Mouse (Mus musculus) small intestine, adult 2 months (tissue): ENCODE measurements around the gene Tmem167b. TPM values are rescaled to one million over a fixed set of nuclear protein-coding genes. Genes with fewer than 3 reads are reported as not detected.

Experiments used
- H3K27ac ChIP-seq: fragments of 200-500 bp; 2 replicates; pipeline ENCODE4 v1.5.1; 2012; ENCODE audit warnings: low read depth, low read length, control low read depth, inconsistent platforms; ENCODE audit not compliant: insufficient read depth
- H3K27me3 ChIP-seq: fragments of 200-500 bp; 2 replicates; pipeline ENCODE4 v1.6.1; 2012; ENCODE audit warnings: mild to moderate bottlenecking, moderate library complexity, low read length, inconsistent platforms; ENCODE audit not compliant: control insufficient read depth, insufficient read depth
- H3K36me3 ChIP-seq: fragments of 200-500 bp; 2 replicates; pipeline ENCODE4 v1.6.1; 2012; ENCODE audit warnings: mild to moderate bottlenecking, low read length, control low read depth, inconsistent platforms; ENCODE audit not compliant: control insufficient read depth, insufficient read depth
- H3K4me1 ChIP-seq: fragments of 200-500 bp; 2 replicates; pipeline ENCODE4 v1.6.1; 2012; ENCODE audit warnings: low read length, inconsistent platforms, mixed read lengths; ENCODE audit not compliant: control insufficient read depth, insufficient read depth, insufficient read length
- H3K4me3 ChIP-seq: fragments of 200-500 bp; 2 replicates; pipeline ENCODE4 v1.5.1; 2012; ENCODE audit warnings: low read depth, mild to moderate bottlenecking, control low read depth, inconsistent platforms, low read length, moderate library complexity
- CTCF ChIP-seq: fragments of 200-500 bp; IDR thresholded peaks from 2 replicates; pipeline ENCODE4 v1.5.1; 2012; ENCODE audit warnings: low read depth, mild to moderate bottlenecking, control low read depth, inconsistent platforms, low read length, moderate library complexity, mixed read lengths; ENCODE audit not compliant: insufficient replicate concordance, insufficient read length; ENCODE audit errors: extremely low read depth
- POLR2A ChIP-seq: fragments of 200-500 bp; IDR thresholded peaks from 2 replicates; pipeline ENCODE4 v1.6.1; 2012; ENCODE audit warnings: low read depth, mild to moderate bottlenecking, control low read depth, inconsistent platforms, low read length, moderate library complexity
- WGBS: fragments of 180-500 bp; shearing (Covaris S2); methylation state at CpG from one replicate; pipeline ENCODE4 v1.1.7; 2018; 5-methylcytosine and 5-hydroxymethylcytosine counted together
- polyA plus RNA-seq: library from polyadenylated mRNA; depleted of rRNA; stranded (reverse); fragments of >200 nt; gene quantifications from 2 replicates; pipeline ENCODE4 v1.2.3, GENCODE M21; 2012; rRNA removed

Tmem167b gene
- polyA plus RNA-seq, result 1.4 and 2.9 TPM in 2 replicates

- H3K4me3 ChIP-seq, result peak within 1 kb of the TSS; percentile 81
- peaks cover 22% of the 10 kb centered on the region for H3K36me3 ChIP-seq
- under 1% methylated on average over 45 of the region's 45 CpGs for WGBS
- H3K4me1 ChIP-seq, result 0 out of 2 replicates have a peak, but pooled peaks cover 2% of the 10 kb centered on the region
- peak within 1 kb of the TSS; percentile 88 for H3K27ac ChIP-seq
- no peaks in the 10 kb centered on the region for H3K27me3 ChIP-seq
- TF ChIP-seq CTCF (no peak), POLR2A (peak; percentile 73)
Measured at GRCm38 (mm10) chr3:108562133-108562730, at the start of gene Tmem167b. Gene Tmem167b, minus strand, starts transcription at chr3:108562466.

GRCm38 (mm10) chr3:108608906-108609305, 46.6 kb upstream of the Tmem167b start:
- Histone ChIP-seq H3K4me3 (no peak overlapping the region), H3K36me3 (peaks cover 2% of the 10 kb centered on the region; the same call in 1 of the 2 replicates), H3K4me1 (no peaks in the 10 kb centered on the region), H3K27me3 (no peaks in the 10 kb centered on the region), H3K27ac (no peak overlapping the region)
- TF ChIP-seq CTCF (no peak), POLR2A (no peak)
- WGBS, result 44% methylated on average over 3 of the region's 3 CpGs

- TF ChIP-seq POLR2A (no peak), CTCF (no peak)
- WGBS, result under 1% methylated on average over 61 of the region's 61 CpGs
- Histone ChIP-seq H3K27me3 (no peaks in the 10 kb centered on the region), H3K4me3 (peak overlapping the region; percentile 87), H3K27ac (peak overlapping the region; percentile 4; the same call in 1 of the 2 replicates), H3K4me1 (no peaks in the 10 kb centered on the region), H3K36me3 (no peaks in the 10 kb centered on the region)
Measured at GRCm38 (mm10) chr3:108591530-108592522, 29.6 kb upstream of the Tmem167b start.

- Histone ChIP-seq H3K4me3 (peak within 1 kb of the TSS; percentile 87), H3K36me3 (no peaks in the 10 kb centered on the region), H3K27me3 (no peaks in the 10 kb centered on the region), H3K27ac (peak within 1 kb of the TSS; percentile 4; the same call in 1 of the 2 replicates), H3K4me1 (no peaks in the 10 kb centered on the region)
- TF ChIP-seq CTCF, result no peak
- peak; percentile 59; the same call in 1 of the 2 replicates for TF ChIP-seq POLR2A
- 4% methylated on average over 44 of the region's 44 CpGs for WGBS
Measured at GRCm38 (mm10) chr3:108590786-108591529, 28.7 kb upstream of the Tmem167b start, which contains the start of gene Wdr47. Gene Wdr47, plus strand, starts transcription at chr3:108591279.

GRCm38 (mm10) chr3:108588446-108588845, 26.2 kb upstream of the Tmem167b start:
- Histone ChIP-seq H3K36me3 (no peaks in the 10 kb centered on the region), H3K4me1 (no peaks in the 10 kb centered on the region; the same call in 1 of the 2 replicates), H3K27me3 (no peaks in the 10 kb centered on the region), H3K4me3 (no peak overlapping the region), H3K27ac (no peak overlapping the region)
- TF ChIP-seq CTCF, result no peak
- no peak for TF ChIP-seq POLR2A
- WGBS, result 68% methylated on average over 2 of the region's 2 CpGs

- Histone ChIP-seq H3K27ac (no peak overlapping the region), H3K27me3 (no peaks in the 10 kb centered on the region), H3K4me1 (no peaks in the 10 kb centered on the region; the same call in 1 of the 2 replicates), H3K4me3 (no peak overlapping the region), H3K36me3 (0 out of 2 replicates have a peak, but pooled peaks cover 2% of the 10 kb centered on the region)
- WGBS, result 56% methylated on average over 4 of the region's 4 CpGs
- no peak for TF ChIP-seq POLR2A
- no peak for TF ChIP-seq CTCF
Measured at GRCm38 (mm10) chr3:108584580-108584979, 22.3 kb upstream of the Tmem167b start.
